Mouse (Mus musculus) common myeloid progenitor, adult 5-6 weeks (primary cell): Measurements from ENCODE around the gene Gprc5b. TPM values are rescaled to one million over a fixed set of nuclear protein-coding genes. Genes with fewer than 3 reads are reported as not detected.

ENCODE experiments used
- ATAC-seq: replicated peaks from 2 replicates; pipeline ENCODE4 v1.8.0; 2016; ENCODE audit warnings: low read depth, mild to moderate bottlenecking, moderate TSS enrichment, inconsistent platforms; ENCODE audit not compliant: poor library complexity, severe bottlenecking
- total RNA-seq: library from RNA; stranded (forward); fragments of 200-1000, 187-1606 nt; gene quantifications from 2 replicates; pipeline ENCODE4 v1.2.3, GENCODE M21; 2017

Gene Gprc5b
- total RNA-seq, 1 experiment from 2014 or later, result 2.2 TPM

- no peak for ATAC-seq
Observed at GRCm38 (mm10) chr7:118925547-118925946, 69.5 kb downstream of the Gprc5b start.

GRCm38 (mm10) chr7:118922441-118923202 is 72.4 kb downstream of the Gprc5b start:
- ATAC-seq, result no peak

Other genes starting within 250 kb of the Gprc5b start
- 1.8 and 2.4 TPM in 2 replicates for gene Iqck, start 139.5 kb downstream of the Gprc5b start, total RNA-seq
- 76.8 and 85.4 TPM in 2 replicates for gene Knop1, start 139.0 kb downstream of the Gprc5b start, total RNA-seq
- gene Gpr139, start 189.4 kb upstream of the Gprc5b start, total RNA-seq, result not detected in 2 replicates